Mouse (Mus musculus): Measurements from ENCODE around the gene Asf1a. TPM values are rescaled to one million over a fixed set of nuclear protein-coding genes. Genes with fewer than 3 reads are reported as not detected.

Gene Asf1a
- polyA plus RNA-seq, 1 experiment from 2014 or later: 73.4 TPM

DNA sequence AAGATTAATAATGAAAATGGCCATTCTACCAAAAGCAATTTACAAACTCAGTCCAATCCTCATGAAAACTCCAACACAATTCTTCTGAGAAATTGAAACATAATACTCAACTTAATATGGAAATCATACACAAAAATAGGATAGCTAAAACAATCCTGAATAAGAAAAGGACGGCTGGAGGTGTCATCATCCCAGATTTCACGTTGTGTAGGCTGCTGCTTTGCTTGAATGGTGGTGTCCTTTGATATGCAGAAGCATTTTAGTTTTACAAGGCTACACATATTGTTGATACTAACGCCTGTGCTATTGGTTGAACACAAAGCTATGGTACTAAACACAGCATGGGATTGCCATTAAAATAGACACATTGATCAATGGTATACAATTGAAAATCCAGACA lies 10.8 kb upstream of the Asf1a start:
- Histone ChIP-seq H3K9me3 (ENCODE audit: control insufficient read depth, low read length) (no peaks in the 10 kb centered on the region), H3K27me3 (ENCODE audit: control insufficient read depth, insufficient read depth, low read length) (no peaks in the 10 kb centered on the region), H3K4me3 (ENCODE audit: control insufficient read depth in 1 of 2, insufficient read depth in 1 of 2, low read depth in 1 of 2, low read length in 2 of 2) (no peak overlapping the region), H3K27ac (replicated peaks in 1 of 2; ENCODE audit: control insufficient read depth in 1 of 2, insufficient read depth in 1 of 2, low read depth in 2 of 2, low read length in 2 of 2) (no peak overlapping the region), H3K9ac (ENCODE audit: low read length) (no peak overlapping the region), H3K4me2 (ENCODE audit: low read length) (no peak overlapping the region), H3K36me3 (ENCODE audit: control insufficient read depth, insufficient read depth, low read length) (no peaks in the 10 kb centered on the region), H3K4me1 (ENCODE audit: control insufficient read depth in 2 of 2, insufficient read depth in 2 of 2, low read length in 2 of 2) (peaks cover 0 to under 1% of the 10 kb centered on the region in 2 experiments; a peak in 1 of 4 replicates)
- WGBS: 82% methylated on average over 3 of the region's 3 CpGs
- ATAC-seq (ENCODE audit: insufficient number of reproducible peaks, insufficient read depth, low FRiP score, low read depth): no peak

DNA sequence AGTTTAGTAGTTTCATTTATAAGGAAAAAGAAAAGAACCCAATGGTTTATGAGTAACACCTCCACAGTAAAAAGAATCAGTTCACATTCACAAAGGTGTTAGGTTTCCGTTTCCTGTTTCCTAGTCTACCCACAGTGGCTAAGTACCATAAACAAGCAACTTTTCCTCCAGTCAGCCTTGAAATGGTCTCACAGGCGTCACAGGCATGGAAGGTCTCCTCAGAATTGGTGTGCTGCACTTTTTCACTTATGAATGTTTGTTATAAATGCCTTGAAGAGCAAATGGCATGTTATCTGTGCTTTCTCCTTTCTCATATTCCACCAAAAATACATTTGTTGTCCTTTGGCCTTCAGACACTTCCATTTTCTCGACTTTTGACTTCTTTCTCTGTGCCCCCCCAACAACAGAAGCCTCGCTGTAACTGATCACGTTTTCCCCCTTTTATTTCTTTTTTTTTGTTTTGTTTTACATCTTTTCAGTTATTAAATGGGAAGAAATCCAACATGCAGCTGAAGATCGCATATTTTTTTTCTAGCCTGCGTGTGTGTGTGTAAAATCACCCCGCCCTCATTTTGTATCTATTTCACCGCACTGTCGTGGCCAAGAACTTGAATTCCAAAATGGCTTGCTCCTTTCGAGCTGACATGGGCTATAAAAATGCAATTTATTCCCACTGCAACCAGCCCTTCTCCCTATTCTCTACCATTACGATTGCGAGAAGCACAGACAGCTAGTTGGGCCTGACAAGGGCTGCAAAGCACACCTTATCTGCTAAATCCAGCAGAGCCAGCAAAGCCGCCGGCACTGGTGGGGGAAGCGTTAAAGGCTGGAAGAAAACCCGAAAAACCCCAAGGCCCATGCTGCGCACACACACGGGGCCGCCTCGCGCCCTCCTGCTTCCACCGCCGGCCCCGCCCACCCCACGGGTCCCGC lies 547 bp upstream of the Asf1a start:
- H3K4me1 ChIP-seq (ENCODE audit: control insufficient read depth in 2 of 2, insufficient read depth in 2 of 2, low read length in 2 of 2): peaks cover 0 to 20% of the 10 kb centered on the region in 2 experiments; a peak in 2 of 4 replicates
- H3K27me3 ChIP-seq (ENCODE audit: control insufficient read depth, insufficient read depth, low read length): no peaks in the 10 kb centered on the region
- peaks cover 8% of the 10 kb centered on the region; the same call in 1 of the 2 replicates for H3K36me3 ChIP-seq (ENCODE audit: control insufficient read depth, insufficient read depth, low read length)
- no peak; the same call in 1 of the 2 replicates for ATAC-seq (ENCODE audit: insufficient number of reproducible peaks, insufficient read depth, low FRiP score, low read depth)
- 8% methylated on average over 27 of the region's 27 CpGs for WGBS
- H3K4me2 ChIP-seq (ENCODE audit: low read length): peak overlapping the region; percentile 68
- H3K9me3 ChIP-seq (ENCODE audit: control insufficient read depth, low read length): no peaks in the 10 kb centered on the region
- H3K9ac ChIP-seq (ENCODE audit: low read length): peak overlapping the region; percentile 78
- peak overlapping the region; percentile 68 to 93 for H3K4me3 ChIP-seq (ENCODE audit: control insufficient read depth in 1 of 2, insufficient read depth in 1 of 2, low read depth in 1 of 2, low read length in 2 of 2)
- peak overlapping the region; percentile 96 to 99 for H3K27ac ChIP-seq (replicated peaks in 1 of 2; ENCODE audit: control insufficient read depth in 1 of 2, insufficient read depth in 1 of 2, low read depth in 2 of 2, low read length in 2 of 2)

DNA sequence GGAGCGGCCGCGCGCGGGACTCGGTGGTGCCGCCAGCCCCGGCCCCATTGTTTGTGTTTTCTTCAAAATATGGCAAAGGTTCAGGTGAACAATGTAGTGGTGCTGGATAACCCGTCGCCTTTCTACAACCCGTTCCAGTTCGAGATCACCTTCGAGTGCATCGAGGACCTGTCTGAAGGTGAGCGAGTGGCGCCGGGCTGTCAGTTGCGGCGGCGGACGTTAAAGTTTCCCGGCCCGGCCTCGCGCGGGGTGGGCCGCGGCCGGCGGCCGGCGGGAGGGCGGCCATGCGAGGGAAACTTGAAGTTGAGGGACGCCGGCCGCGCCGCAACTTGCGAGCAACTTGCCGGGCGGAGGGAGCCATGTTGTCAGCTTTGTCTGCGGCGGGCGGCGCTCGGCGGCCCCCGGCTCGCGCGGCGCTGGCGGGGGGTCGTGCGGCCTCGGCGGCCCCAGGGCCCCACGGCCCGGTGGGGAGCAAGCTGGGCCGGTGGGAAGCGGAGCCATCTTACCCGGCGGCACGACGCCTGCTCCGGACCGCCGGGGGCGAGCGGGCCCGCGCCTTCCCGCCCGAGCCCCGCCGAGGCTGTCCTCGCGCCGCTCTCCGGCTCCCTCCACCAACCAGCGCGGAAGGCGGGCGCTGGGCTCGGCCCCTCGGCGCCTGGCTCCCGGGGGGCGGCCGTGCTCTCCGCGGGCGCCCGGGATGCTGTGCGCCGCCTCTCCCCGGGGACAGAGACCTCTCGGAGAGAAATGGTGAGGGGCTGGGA lies 744 bp downstream of the Asf1a start:
- Histone ChIP-seq H3K36me3 (ENCODE audit: control insufficient read depth, insufficient read depth, low read length) (peaks cover 18% of the 10 kb centered on the region), H3K9me3 (ENCODE audit: control insufficient read depth, low read length) (no peaks in the 10 kb centered on the region), H3K9ac (ENCODE audit: low read length) (peak overlapping the region; percentile 96), H3K27ac (replicated peaks in 1 of 2; ENCODE audit: control insufficient read depth in 1 of 2, insufficient read depth in 1 of 2, low read depth in 2 of 2, low read length in 2 of 2) (peak overlapping the region; percentile 99 to 100), H3K27me3 (ENCODE audit: control insufficient read depth, insufficient read depth, low read length) (no peaks in the 10 kb centered on the region), H3K4me3 (ENCODE audit: control insufficient read depth in 1 of 2, insufficient read depth in 1 of 2, low read depth in 1 of 2, low read length in 2 of 2) (peak overlapping the region; percentile 93 to 99), H3K4me1 (ENCODE audit: control insufficient read depth in 2 of 2, insufficient read depth in 2 of 2, low read length in 2 of 2) (peaks cover 0 to 20% of the 10 kb centered on the region in 2 experiments; a peak in 2 of 4 replicates), H3K4me2 (ENCODE audit: low read length) (peak overlapping the region; percentile 68)
- ATAC-seq (ENCODE audit: insufficient number of reproducible peaks, insufficient read depth, low FRiP score, low read depth): peak; percentile 18
- WGBS: under 1% methylated on average over 82 of the region's 99 CpGs

DNA sequence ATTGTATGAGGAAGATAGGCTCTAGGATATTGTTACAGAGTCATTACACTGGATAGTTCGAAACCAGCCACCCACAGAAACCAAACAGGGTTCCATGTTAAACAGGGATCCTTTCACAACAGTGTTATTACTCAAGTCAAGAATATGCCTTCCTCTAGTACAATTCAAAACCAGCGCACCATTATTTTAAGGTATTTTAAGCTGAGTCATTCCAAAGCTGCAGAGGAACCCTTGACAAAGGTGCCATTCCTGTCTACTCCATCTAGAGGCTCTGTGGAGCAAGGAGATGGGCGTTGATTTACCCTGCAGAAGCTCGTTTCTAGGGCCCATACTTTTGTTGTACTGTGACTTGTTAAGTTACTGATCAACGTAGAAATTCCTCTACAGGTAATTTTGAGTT lies 2.3 kb downstream of the Asf1a start:
- Histone ChIP-seq H3K9ac (ENCODE audit: low read length) (no peak overlapping the region), H3K4me1 (ENCODE audit: control insufficient read depth in 2 of 2, insufficient read depth in 2 of 2, low read length in 2 of 2) (peaks cover 0 to 20% of the 10 kb centered on the region in 2 experiments; a peak in 2 of 4 replicates), H3K27ac (replicated peaks in 1 of 2; ENCODE audit: control insufficient read depth in 1 of 2, insufficient read depth in 1 of 2, low read depth in 2 of 2, low read length in 2 of 2) (no peak overlapping the region), H3K9me3 (ENCODE audit: control insufficient read depth, low read length) (no peaks in the 10 kb centered on the region), H3K4me3 (ENCODE audit: control insufficient read depth in 1 of 2, insufficient read depth in 1 of 2, low read depth in 1 of 2, low read length in 2 of 2) (peak overlapping the region in 1 of 2 experiments; percentile 93; a peak in 1 of 4 replicates), H3K36me3 (ENCODE audit: control insufficient read depth, insufficient read depth, low read length) (peaks cover 33% of the 10 kb centered on the region), H3K4me2 (ENCODE audit: low read length) (peak overlapping the region; percentile 68), H3K27me3 (ENCODE audit: control insufficient read depth, insufficient read depth, low read length) (no peaks in the 10 kb centered on the region)
- 53% methylated on average over 5 of the region's 5 CpGs for WGBS
- ATAC-seq (ENCODE audit: insufficient number of reproducible peaks, insufficient read depth, low FRiP score, low read depth): no peak

DNA sequence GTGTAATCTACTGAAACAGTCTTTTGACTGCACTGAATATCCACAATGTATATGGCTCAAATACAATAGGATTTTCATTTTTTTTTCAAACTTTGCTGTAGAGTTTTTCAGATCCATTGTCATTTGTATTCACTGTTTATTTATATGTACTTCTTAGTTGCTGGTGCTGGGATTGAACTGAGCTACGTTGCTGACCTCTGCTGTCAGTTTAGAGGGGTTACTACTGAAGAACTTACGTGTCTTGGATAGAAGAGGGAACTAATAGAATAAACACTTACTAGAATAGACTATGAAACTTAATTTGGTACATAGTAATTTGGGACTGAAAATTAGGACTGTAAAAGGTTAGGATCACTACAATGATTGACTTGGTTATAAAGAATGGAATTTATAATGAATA lies 8.8 kb downstream of the Asf1a start:
- H3K36me3 ChIP-seq (ENCODE audit: control insufficient read depth, insufficient read depth, low read length): peaks cover 88% of the 10 kb centered on the region
- H3K4me3 ChIP-seq (ENCODE audit: control insufficient read depth in 1 of 2, insufficient read depth in 1 of 2, low read depth in 1 of 2, low read length in 2 of 2): no peak overlapping the region
- no peaks in the 10 kb centered on the region for H3K4me1 ChIP-seq (ENCODE audit: control insufficient read depth in 2 of 2, insufficient read depth in 2 of 2, low read length in 2 of 2)
- no peaks in the 10 kb centered on the region for H3K9me3 ChIP-seq (ENCODE audit: control insufficient read depth, low read length)
- H3K27me3 ChIP-seq (ENCODE audit: control insufficient read depth, insufficient read depth, low read length): no peaks in the 10 kb centered on the region
- no peak for ATAC-seq (ENCODE audit: insufficient number of reproducible peaks, insufficient read depth, low FRiP score, low read depth)
- WGBS: 70% methylated on average over 2 of the region's 2 CpGs
- H3K4me2 ChIP-seq (ENCODE audit: low read length): no peak overlapping the region
- no peak overlapping the region for H3K27ac ChIP-seq (replicated peaks in 1 of 2; ENCODE audit: control insufficient read depth in 1 of 2, insufficient read depth in 1 of 2, low read depth in 2 of 2, low read length in 2 of 2)
- H3K9ac ChIP-seq (ENCODE audit: low read length): no peak overlapping the region

DNA sequence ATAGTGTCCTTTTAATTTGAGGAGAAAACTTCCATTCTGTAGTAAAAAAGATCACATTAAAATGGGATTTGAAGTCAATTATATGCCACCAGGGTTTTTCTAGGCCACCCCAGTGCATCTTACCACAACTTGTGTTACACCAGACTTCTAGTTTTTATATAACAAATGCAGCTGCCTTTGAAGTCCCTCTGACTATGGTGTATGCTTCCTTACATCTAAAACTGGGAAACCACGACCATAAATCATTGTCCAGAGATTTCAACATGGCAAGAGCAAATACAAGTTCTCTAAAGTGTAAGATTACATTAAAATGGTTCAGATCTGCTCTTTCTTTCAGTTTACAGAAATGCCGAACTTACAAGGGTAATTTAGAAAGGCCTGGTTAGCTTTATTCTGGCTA lies 11.7 kb downstream of the Asf1a start:
- Histone ChIP-seq H3K4me1 (ENCODE audit: control insufficient read depth in 2 of 2, insufficient read depth in 2 of 2, low read length in 2 of 2) (no peaks in the 10 kb centered on the region), H3K9me3 (ENCODE audit: control insufficient read depth, low read length) (no peaks in the 10 kb centered on the region), H3K9ac (ENCODE audit: low read length) (no peak overlapping the region), H3K36me3 (ENCODE audit: control insufficient read depth, insufficient read depth, low read length) (peaks cover 82% of the 10 kb centered on the region), H3K4me3 (ENCODE audit: control insufficient read depth in 1 of 2, insufficient read depth in 1 of 2, low read depth in 1 of 2, low read length in 2 of 2) (no peak overlapping the region), H3K27me3 (ENCODE audit: control insufficient read depth, insufficient read depth, low read length) (no peaks in the 10 kb centered on the region), H3K27ac (replicated peaks in 1 of 2; ENCODE audit: control insufficient read depth in 1 of 2, insufficient read depth in 1 of 2, low read depth in 2 of 2, low read length in 2 of 2) (no peak overlapping the region), H3K4me2 (ENCODE audit: low read length) (no peak overlapping the region)
- WGBS: 88% methylated on average over 2 of the region's 2 CpGs
- no peak for ATAC-seq (ENCODE audit: insufficient number of reproducible peaks, insufficient read depth, low FRiP score, low read depth)

DNA sequence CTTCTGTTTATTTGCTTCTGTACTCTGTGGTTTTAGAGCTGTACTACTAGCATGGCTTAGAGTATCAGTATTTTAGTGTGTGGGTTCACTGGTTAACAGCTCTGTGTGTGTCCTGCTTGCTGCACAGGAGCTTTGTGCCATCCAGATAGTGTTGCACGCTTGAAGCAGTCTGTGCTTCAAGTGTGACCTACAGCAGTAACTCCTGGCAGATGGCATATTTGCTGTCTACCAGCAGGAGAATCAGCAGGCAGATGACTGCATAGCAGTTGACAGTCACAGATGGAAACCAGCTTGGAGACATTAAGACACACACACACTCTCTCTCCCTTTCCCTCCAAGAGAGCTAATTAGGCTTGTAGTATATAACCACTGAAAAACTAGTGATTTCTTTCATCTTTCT lies 15.6 kb downstream of the Asf1a start:
- Histone ChIP-seq H3K9ac (ENCODE audit: low read length) (no peak overlapping the region), H3K9me3 (ENCODE audit: control insufficient read depth, low read length) (no peaks in the 10 kb centered on the region), H3K4me3 (ENCODE audit: control insufficient read depth in 1 of 2, insufficient read depth in 1 of 2, low read depth in 1 of 2, low read length in 2 of 2) (no peak overlapping the region), H3K4me1 (ENCODE audit: control insufficient read depth in 2 of 2, insufficient read depth in 2 of 2, low read length in 2 of 2) (no peaks in the 10 kb centered on the region), H3K4me2 (ENCODE audit: low read length) (no peak overlapping the region), H3K27me3 (ENCODE audit: control insufficient read depth, insufficient read depth, low read length) (no peaks in the 10 kb centered on the region), H3K27ac (replicated peaks in 1 of 2; ENCODE audit: control insufficient read depth in 1 of 2, insufficient read depth in 1 of 2, low read depth in 2 of 2, low read length in 2 of 2) (no peak overlapping the region), H3K36me3 (ENCODE audit: control insufficient read depth, insufficient read depth, low read length) (peaks cover 77% of the 10 kb centered on the region)
- ATAC-seq (ENCODE audit: insufficient number of reproducible peaks, insufficient read depth, low FRiP score, low read depth): no peak
- WGBS: 54% methylated on average over 1 of the region's 1 CpGs

All from heart, embryonic 14.5 days (tissue).